Mouse (Mus musculus): ENCODE data around the gene Polrmt. TPM values are rescaled to one million over a fixed set of nuclear protein-coding genes. Genes with fewer than 3 reads are reported as not detected.

Gene Polrmt
- polyA plus RNA-seq, 1 experiment from 2014 or later = 37.1 TPM

DNA sequence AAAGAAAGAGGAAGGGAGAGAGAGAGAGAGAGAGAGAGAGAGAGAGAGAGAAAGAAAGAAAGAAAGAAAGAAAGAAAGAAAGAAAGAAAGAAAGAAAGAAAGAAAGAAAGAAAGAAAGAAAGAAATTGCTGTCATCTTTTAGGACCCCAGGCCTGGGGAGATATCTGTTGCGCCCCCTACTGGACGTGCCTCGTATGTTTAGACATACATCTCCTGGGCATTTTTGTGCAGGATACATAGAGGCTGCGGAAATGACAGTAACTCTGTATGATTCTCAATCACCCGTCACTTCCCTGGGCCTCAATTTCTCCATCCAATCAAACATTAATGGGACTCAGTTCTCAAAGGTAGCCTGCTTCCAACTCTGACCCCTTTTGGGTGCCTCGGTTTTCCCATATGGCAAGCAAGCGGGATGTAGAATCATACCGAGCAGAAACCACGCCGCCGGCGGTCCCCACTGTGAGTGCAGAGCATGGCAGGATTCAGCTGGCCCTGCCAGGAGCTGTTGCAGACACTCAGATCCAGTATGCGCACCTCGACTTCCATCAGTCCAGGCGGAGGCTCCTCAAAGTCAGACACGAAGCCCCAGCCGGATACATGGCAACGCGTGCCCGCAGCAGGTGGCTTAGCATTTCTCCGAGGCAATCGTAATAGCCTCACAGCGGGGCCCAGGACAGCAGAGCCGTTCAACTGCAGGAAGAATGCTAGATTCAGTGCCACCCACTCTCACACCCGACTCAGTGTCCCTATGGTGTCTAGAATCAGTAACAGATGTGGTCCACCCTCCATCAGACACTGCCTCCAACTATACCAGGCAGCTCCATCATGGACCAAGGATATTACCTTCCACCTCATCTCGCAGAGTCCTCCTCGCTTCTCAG lies 37.8 kb upstream of the Polrmt start:
- no peak for ATAC-seq (ENCODE audit: low FRiP score)
- peaks cover 52% of the 10 kb centered on the region for H3K27me3 ChIP-seq
- H3K4me1 ChIP-seq (replicated peaks) = peaks cover 25% of the 10 kb centered on the region
- no peak overlapping the region for H3K4me3 ChIP-seq
- H3K4me2 ChIP-seq = no peak overlapping the region
- no peaks in the 10 kb centered on the region for H3K9me3 ChIP-seq
- no peaks in the 10 kb centered on the region for H3K36me3 ChIP-seq
- no peak overlapping the region for H3K27ac ChIP-seq
- WGBS = 39% methylated on average over 27 of the region's 27 CpGs
- H3K9ac ChIP-seq = no peak overlapping the region

DNA sequence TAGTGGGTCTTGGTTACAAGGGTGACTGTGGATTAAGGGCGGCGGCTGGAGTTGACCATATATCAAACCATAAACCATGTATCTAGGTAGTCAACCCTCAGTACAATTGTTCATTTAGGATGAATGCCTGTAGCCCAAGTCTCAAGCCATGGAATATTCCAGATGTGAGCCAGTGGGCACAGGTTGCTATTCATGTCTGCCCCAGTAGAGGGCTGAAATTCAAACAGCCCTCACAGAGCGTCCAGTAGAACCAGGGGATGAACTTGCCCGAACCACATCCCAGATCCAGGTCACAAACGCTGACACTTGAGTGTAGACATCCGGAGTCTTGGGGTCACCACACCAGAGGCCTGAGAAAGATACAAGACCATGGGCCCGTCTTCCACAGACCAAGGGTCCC lies 36.7 kb upstream of the Polrmt start:
- Histone ChIP-seq H3K9me3 (no peaks in the 10 kb centered on the region), H3K4me1 (replicated peaks) (peaks cover 36% of the 10 kb centered on the region), H3K27me3 (peaks cover 63% of the 10 kb centered on the region), H3K4me3 (no peak overlapping the region), H3K27ac (no peak overlapping the region), H3K36me3 (no peaks in the 10 kb centered on the region), H3K9ac (no peak overlapping the region), H3K4me2 (no peak overlapping the region)
- WGBS = 62% methylated on average over 7 of the region's 7 CpGs
- no peak for ATAC-seq (ENCODE audit: low FRiP score)

GRCm38 (mm10) chr10:79781956-79782355 lies 35.6 kb upstream of the Polrmt start:
- Histone ChIP-seq H3K4me1 (replicated peaks) (peaks cover 43% of the 10 kb centered on the region), H3K27me3 (peaks cover 74% of the 10 kb centered on the region), H3K27ac (no peak overlapping the region), H3K9me3 (no peaks in the 10 kb centered on the region), H3K36me3 (no peaks in the 10 kb centered on the region), H3K9ac (no peak overlapping the region), H3K4me3 (no peak overlapping the region), H3K4me2 (no peak overlapping the region)
- 60% methylated on average over 5 of the region's 5 CpGs for WGBS
- ATAC-seq (ENCODE audit: low FRiP score) = no peak

- peaks cover 82% of the 10 kb centered on the region for H3K27me3 ChIP-seq
These were observed 34.8 kb upstream of the Polrmt start for GRCm38 (mm10) chr10:79781139-79781538.

GRCm38 (mm10) chr10:79780664-79781015 lies 34.3 kb upstream of the Polrmt start:
- Histone ChIP-seq H3K9ac (peak overlapping the region; percentile 60), H3K4me3 (peak overlapping the region; percentile 42), H3K27ac (0 out of 2 replicates have a peak overlapping the region, but pooled peaks have one; percentile 12), H3K9me3 (no peaks in the 10 kb centered on the region), H3K4me1 (replicated peaks) (peaks cover 45% of the 10 kb centered on the region), H3K27me3 (peaks cover 86% of the 10 kb centered on the region), H3K36me3 (no peaks in the 10 kb centered on the region), H3K4me2 (peak overlapping the region; percentile 67)
- WGBS = 0% methylated on average over 13 of the region's 13 CpGs
- ATAC-seq (ENCODE audit: low FRiP score) = no peak

More at GRCm38 (mm10) chr10:79781139-79781538, 34.8 kb upstream of the Polrmt start:
- no peak overlapping the region for H3K9ac ChIP-seq
- ATAC-seq (ENCODE audit: low FRiP score) = no peak
- no peaks in the 10 kb centered on the region for H3K9me3 ChIP-seq
- H3K4me1 ChIP-seq (replicated peaks) = peaks cover 45% of the 10 kb centered on the region
- H3K27ac ChIP-seq = no peak overlapping the region
- WGBS = 32% methylated on average over 21 of the region's 21 CpGs
- peak overlapping the region; percentile 42 for H3K4me3 ChIP-seq
- peak overlapping the region; percentile 67 for H3K4me2 ChIP-seq
- H3K36me3 ChIP-seq = no peaks in the 10 kb centered on the region

- peak overlapping the region; percentile 67 for H3K4me2 ChIP-seq
- peak overlapping the region; percentile 12; the same call in 1 of the 2 replicates for H3K27ac ChIP-seq
- no peaks in the 10 kb centered on the region for H3K36me3 ChIP-seq
- peak overlapping the region; percentile 60 for H3K9ac ChIP-seq
- H3K27me3 ChIP-seq = peaks cover 87% of the 10 kb centered on the region
- no peaks in the 10 kb centered on the region for H3K9me3 ChIP-seq
- WGBS = 1% methylated on average over 55 of the region's 55 CpGs
- H3K4me1 ChIP-seq (replicated peaks) = peaks cover 45% of the 10 kb centered on the region
- peak overlapping the region; percentile 42 for H3K4me3 ChIP-seq
- ATAC-seq (ENCODE audit: low FRiP score) = peak; percentile 91
These were observed 33.6 kb upstream of the Polrmt start for GRCm38 (mm10) chr10:79779784-79780663.

GRCm38 (mm10) chr10:79779193-79779592 lies 32.8 kb upstream of the Polrmt start:
- Histone ChIP-seq H3K9ac (no peak overlapping the region), H3K27me3 (peaks cover 78% of the 10 kb centered on the region), H3K4me1 (replicated peaks) (peaks cover 39% of the 10 kb centered on the region), H3K36me3 (no peaks in the 10 kb centered on the region), H3K4me2 (no peak overlapping the region), H3K27ac (no peak overlapping the region), H3K4me3 (no peak overlapping the region), H3K9me3 (no peaks in the 10 kb centered on the region)
- no peak for ATAC-seq (ENCODE audit: low FRiP score)
- WGBS = 12% methylated on average over 2 of the region's 2 CpGs

GRCm38 (mm10) chr10:79778006-79778405 lies 31.6 kb upstream of the Polrmt start:
- H3K27ac ChIP-seq = no peak overlapping the region
- 10% methylated on average over 15 of the region's 15 CpGs for WGBS
- ATAC-seq (ENCODE audit: low FRiP score) = no peak
- no peaks in the 10 kb centered on the region for H3K9me3 ChIP-seq
- H3K4me2 ChIP-seq = no peak overlapping the region
- no peaks in the 10 kb centered on the region for H3K36me3 ChIP-seq
- no peak overlapping the region for H3K4me3 ChIP-seq
- no peak overlapping the region for H3K9ac ChIP-seq
- H3K27me3 ChIP-seq = peaks cover 70% of the 10 kb centered on the region
- peaks cover 37% of the 10 kb centered on the region for H3K4me1 ChIP-seq (replicated peaks)

DNA sequence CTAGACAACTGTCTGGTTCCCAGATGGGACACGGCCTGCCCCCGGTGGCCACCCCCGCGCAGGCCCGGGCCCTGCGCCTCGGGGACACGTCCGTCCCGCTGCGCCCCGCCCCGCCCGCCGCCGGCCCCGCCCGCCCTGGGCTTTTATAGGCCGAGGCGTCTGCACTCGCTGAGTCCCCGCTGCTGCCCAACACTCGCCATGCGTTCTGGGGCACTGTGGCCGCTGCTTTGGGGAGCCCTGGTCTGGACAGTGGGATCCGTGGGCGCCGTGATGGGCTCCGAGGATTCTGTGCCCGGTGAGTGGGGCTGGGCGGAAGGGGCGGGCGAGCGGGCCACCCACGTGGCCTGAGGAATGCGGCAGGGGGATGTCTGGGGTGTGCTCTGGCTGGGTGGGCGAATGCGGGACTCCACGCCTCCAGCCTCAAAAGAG lies 30.7 kb upstream of the Polrmt start, which contains the start of gene Fstl3:
Gene Fstl3, plus strand, starts transcription at position 170 of the 429 bp plus-strand sequence.
- Histone ChIP-seq H3K4me2 (peak within 1 kb of the TSS; percentile 46), H3K27me3 (peaks cover 63% of the 10 kb centered on the region), H3K27ac (no peak within 1 kb of the TSS), H3K9me3 (no peaks in the 10 kb centered on the region), H3K9ac (peak within 1 kb of the TSS; percentile 60), H3K36me3 (no peaks in the 10 kb centered on the region), H3K4me3 (peak within 1 kb of the TSS; percentile 26), H3K4me1 (replicated peaks) (peaks cover 37% of the 10 kb centered on the region)
- ATAC-seq (ENCODE audit: low FRiP score) = no peak
- 2% methylated on average over 37 of the region's 39 CpGs for whole genome bisulfite sequencing

DNA sequence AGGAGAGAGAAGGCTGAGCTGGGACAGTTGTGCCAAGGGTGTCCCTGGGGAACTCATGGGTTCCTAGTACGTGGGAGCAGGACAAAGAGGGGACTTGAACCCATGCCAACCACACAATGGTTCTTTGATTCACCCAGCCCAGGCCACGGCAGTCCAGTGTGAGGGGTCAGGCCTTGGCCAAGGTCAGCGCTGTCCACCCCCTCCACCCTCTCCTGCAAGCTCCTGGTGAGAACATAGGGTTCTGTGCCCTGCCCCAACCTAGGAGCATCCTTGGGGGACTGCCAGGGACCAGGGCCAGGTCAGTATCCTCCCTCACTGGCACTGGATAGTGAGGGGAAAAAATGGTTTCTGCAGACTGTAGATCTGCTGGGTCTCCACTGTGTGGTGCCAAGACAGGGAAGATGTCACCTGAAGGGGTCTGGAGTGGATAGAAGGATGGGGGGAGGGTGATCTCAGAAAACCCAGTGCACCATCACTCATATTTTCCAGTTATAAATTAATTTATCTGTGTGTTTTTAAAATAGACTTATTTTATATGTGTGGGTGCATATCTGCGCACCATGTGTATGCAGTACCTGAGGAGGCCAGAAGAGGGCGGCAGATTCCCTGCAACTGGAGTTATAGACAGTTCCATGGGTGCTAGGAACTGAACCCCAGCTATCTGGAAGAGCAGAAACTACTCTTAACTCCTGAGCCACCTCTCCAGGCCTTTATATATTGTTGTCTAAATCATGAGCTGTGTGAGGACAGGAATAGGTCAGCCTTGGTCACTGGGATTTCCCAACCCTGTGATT lies 28.3 kb upstream of the Polrmt start:
- no peak overlapping the region for H3K9ac ChIP-seq
- 56% methylated on average over 5 of the region's 5 CpGs for WGBS
- no peak overlapping the region for H3K27ac ChIP-seq
- no peak overlapping the region for H3K4me2 ChIP-seq
- H3K4me1 ChIP-seq (replicated peaks) = peaks cover 23% of the 10 kb centered on the region
- no peaks in the 10 kb centered on the region for H3K36me3 ChIP-seq
- ATAC-seq (ENCODE audit: low FRiP score) = no peak
- no peaks in the 10 kb centered on the region for H3K9me3 ChIP-seq
- no peak overlapping the region for H3K4me3 ChIP-seq
- peaks cover 50% of the 10 kb centered on the region for H3K27me3 ChIP-seq

- ATAC-seq (ENCODE audit: low FRiP score) = no peak
- Histone ChIP-seq H3K9me3 (no peaks in the 10 kb centered on the region), H3K4me2 (no peak overlapping the region), H3K36me3 (no peaks in the 10 kb centered on the region), H3K27ac (no peak overlapping the region), H3K4me1 (replicated peaks) (peaks cover 16% of the 10 kb centered on the region), H3K27me3 (peaks cover 35% of the 10 kb centered on the region), H3K9ac (no peak overlapping the region), H3K4me3 (no peak overlapping the region)
- 93% methylated on average over 2 of the region's 2 CpGs for WGBS
These were observed 26.8 kb upstream of the Polrmt start for GRCm38 (mm10) chr10:79773208-79773607.

All from hindbrain, embryonic 13.5 days (tissue).